Mouse (Mus musculus) forebrain, postnatal 0 days (tissue): ENCODE measurements around the gene Zbtb16. TPM values are rescaled to one million over a fixed set of nuclear protein-coding genes. Genes with fewer than 3 reads are reported as not detected.
A peak's percentile ranks its signal among the peaks of the same experiment; 100 is the strongest.

ENCODE experiments used
- ATAC-seq: fragments of 200-750 bp; cut with Nextera tagmentation; 2 replicates; pipeline ENCODE4 v1.8.0; 2017; ENCODE audit warnings: mild to moderate bottlenecking, moderate library complexity
- DNase-seq: peaks from one replicate; pipeline ENCODE4 v3.0.0-alpha.2; 2015
- H3K27ac ChIP-seq: fragments of 300-500 bp; sonication (generic); 2 replicates; pipeline ENCODE4 v1.5.1; 2014; ENCODE audit warnings: low read depth, mild to moderate bottlenecking, antibody characterized with exemption, low read length, moderate library complexity, mixed read lengths
- H3K27me3 ChIP-seq: fragments of 300-500 bp; sonication (generic); 2 replicates; pipeline ENCODE4 v1.6.1; 2014; ENCODE audit warnings: mild to moderate bottlenecking, low read length, mixed read lengths; ENCODE audit not compliant: insufficient read depth
- H3K36me3 ChIP-seq: fragments of 300-500 bp; sonication (generic); 2 replicates; pipeline ENCODE4 v1.6.1; 2014; ENCODE audit warnings: mild to moderate bottlenecking, moderate library complexity; ENCODE audit not compliant: insufficient read depth
- H3K4me1 ChIP-seq: fragments of 300-500 bp; sonication (generic); 2 replicates; pipeline ENCODE4 v1.6.1; 2014; ENCODE audit warnings: antibody characterized with exemption; ENCODE audit not compliant: insufficient read depth
- H3K4me2 ChIP-seq: fragments of 300-500 bp; sonication (generic); 2 replicates; pipeline ENCODE4 v1.6.1; 2014; ENCODE audit warnings: low read depth, mild to moderate bottlenecking, moderate library complexity
- H3K4me3 ChIP-seq: fragments of 300-500 bp; sonication (generic); 2 replicates; pipeline ENCODE4 v1.5.1; 2014; ENCODE audit warnings: low read depth, low read length, mixed read lengths
- H3K9ac ChIP-seq: fragments of 300-500 bp; sonication (generic); 2 replicates; pipeline ENCODE4 v1.6.1; 2014; ENCODE audit warnings: mild to moderate bottlenecking
- H3K9me3 ChIP-seq: fragments of 300-500 bp; sonication (generic); 2 replicates; pipeline ENCODE4 v1.6.1; 2016; ENCODE audit warnings: low read length
- CTCF ChIP-seq: sonication (generic); IDR thresholded peaks from 2 replicates; pipeline ENCODE4 v1.5.1; 2016; ENCODE audit warnings: antibody characterized with exemption, control low read depth, low read depth
- WGBS: fragments of 180-500 bp; shearing (Covaris S2); extraction: QIAGEN DNeasy Blood & Tissue Kit; methylation state at CpG from one replicate; pipeline ENCODE4 v1.1.7; 2014; 5-methylcytosine and 5-hydroxymethylcytosine counted together
- polyA plus RNA-seq: library from polyadenylated mRNA; unstranded; fragments of >200 nt; fragmentation: Nextera tagmentation; extraction: Ambion mirVana; gene quantifications from 2 replicates; pipeline ENCODE4 v1.2.1, GENCODE M21; 2015
- total RNA-seq: library from RNA; depleted of rRNA; stranded (reverse); fragments of >200 nt; gene quantifications from 2 replicates; pipeline ENCODE4 v1.2.3, GENCODE M21; 2014

Gene Zbtb16
- total and polyA plus RNA-seq, 2 experiments from 2014 or later, result 6.8 to 12.6 TPM

DNA sequence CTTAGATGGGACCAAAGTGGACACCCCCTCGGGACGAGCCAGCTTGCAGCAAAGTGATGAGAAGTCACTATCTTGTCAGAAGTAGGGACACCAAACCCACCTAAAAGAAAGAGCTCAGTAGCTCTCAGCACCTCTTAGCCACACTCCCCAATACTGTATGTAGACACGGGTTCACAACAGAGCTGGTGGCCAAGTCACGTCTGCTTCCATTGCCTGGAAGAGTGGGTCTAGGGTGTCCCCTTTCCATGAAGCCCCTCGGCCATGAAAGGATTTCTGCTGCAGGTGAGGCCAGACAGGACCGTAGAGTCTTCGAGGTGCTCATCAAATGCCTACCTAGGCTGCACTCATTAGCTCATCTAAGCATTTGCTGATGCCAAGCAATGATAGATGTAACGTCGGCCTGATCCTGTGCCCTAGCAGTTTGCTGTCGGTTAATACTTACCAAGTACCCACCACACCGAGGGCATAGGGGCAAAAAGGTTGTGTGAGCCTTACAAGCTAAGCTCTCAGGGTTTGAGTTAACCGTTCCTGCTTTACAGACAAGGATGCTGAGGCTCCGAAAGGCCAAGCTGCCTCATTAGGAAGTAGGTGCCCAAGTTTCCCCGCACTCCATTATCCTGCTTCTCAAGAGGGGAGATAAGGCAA, 94.5 kb downstream of the Zbtb16 start:
- Histone ChIP-seq H3K36me3 (no peaks in the 10 kb centered on the region), H3K4me2 (no peak overlapping the region), H3K27ac (no peak overlapping the region), H3K9me3 (no peaks in the 10 kb centered on the region), H3K4me3 (no peak overlapping the region), H3K9ac (no peak overlapping the region), H3K4me1 (peaks cover 20% of the 10 kb centered on the region), H3K27me3 (no peaks in the 10 kb centered on the region)
- WGBS, result 95% methylated on average over 14 of the region's 14 CpGs
- DNase-seq, result no peak
- TF ChIP-seq CTCF, result no peak
- no peak for ATAC-seq

DNA sequence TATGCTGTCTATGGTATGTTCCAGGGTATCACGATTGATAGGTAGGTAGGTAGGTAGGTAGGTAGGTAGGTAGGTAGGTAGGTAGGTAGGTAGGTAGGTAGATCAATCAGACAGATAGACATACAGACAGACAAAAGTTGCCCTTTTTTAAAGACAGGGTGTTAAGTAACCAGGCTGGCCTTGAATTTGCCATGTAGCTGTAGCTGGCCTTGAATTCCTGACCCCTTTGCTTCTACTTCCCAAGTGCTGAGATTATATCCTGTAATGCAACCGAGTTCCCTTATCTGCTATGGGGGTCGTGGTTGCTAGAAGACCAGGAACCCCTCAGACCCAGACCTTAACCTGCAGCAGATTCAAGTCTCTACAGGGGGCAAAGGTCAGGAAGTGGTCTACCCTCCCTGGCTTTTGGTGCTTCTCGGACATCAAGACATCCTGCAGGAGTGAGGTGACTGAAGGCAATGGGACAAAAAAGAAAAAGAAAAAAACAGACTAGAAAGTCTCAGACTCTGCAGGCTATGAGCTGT, 95.2 kb downstream of the Zbtb16 start:
- H3K36me3 ChIP-seq, result no peaks in the 10 kb centered on the region
- ATAC-seq (no peak), DNase-seq (no peak)
- TF ChIP-seq CTCF, result no peak
- peaks cover 25% of the 10 kb centered on the region for H3K4me1 ChIP-seq
- no peak overlapping the region for H3K4me3 ChIP-seq
- no peaks in the 10 kb centered on the region for H3K27me3 ChIP-seq
- H3K9me3 ChIP-seq, result no peaks in the 10 kb centered on the region
- 78% methylated on average over 4 of the region's 4 CpGs for WGBS
- H3K4me2 ChIP-seq, result peak overlapping the region; percentile 8; the same call in 1 of the 2 replicates
- no peak overlapping the region for H3K9ac ChIP-seq
- H3K27ac ChIP-seq, result peak overlapping the region; percentile 64; the same call in 1 of the 2 replicates

DNA sequence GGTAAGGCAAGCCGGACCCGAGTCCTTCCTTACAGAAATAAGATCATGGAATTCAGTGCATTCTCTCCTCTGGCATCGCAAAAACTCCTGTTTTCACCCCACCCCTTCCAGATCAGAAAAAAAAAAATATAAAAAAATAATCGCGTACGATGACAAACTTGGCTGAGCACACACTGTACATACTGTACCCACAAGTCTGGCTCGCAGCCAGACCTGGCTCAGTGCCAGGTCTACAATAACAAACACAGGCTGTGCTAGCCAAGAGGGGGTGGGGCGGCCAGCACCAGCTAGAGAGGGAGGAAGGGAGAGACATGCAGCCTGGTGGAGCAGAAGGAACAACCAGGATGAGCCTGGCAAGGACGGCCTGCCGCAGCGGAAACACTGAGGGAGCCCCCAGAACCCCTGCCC, 95.9 kb downstream of the Zbtb16 start:
- Histone ChIP-seq H3K4me2 (peak overlapping the region; percentile 8; the same call in 1 of the 2 replicates), H3K9ac (no peak overlapping the region), H3K36me3 (no peaks in the 10 kb centered on the region), H3K9me3 (no peaks in the 10 kb centered on the region), H3K27me3 (no peaks in the 10 kb centered on the region), H3K4me1 (peaks cover 30% of the 10 kb centered on the region), H3K27ac (peak overlapping the region; percentile 64), H3K4me3 (no peak overlapping the region)
- 5% methylated on average over 11 of the region's 11 CpGs for WGBS
- ATAC-seq (peak; percentile 93), DNase-seq (peak; percentile 98)
- peak; percentile 7; the same call in 1 of the 2 replicates for TF ChIP-seq CTCF

DNA sequence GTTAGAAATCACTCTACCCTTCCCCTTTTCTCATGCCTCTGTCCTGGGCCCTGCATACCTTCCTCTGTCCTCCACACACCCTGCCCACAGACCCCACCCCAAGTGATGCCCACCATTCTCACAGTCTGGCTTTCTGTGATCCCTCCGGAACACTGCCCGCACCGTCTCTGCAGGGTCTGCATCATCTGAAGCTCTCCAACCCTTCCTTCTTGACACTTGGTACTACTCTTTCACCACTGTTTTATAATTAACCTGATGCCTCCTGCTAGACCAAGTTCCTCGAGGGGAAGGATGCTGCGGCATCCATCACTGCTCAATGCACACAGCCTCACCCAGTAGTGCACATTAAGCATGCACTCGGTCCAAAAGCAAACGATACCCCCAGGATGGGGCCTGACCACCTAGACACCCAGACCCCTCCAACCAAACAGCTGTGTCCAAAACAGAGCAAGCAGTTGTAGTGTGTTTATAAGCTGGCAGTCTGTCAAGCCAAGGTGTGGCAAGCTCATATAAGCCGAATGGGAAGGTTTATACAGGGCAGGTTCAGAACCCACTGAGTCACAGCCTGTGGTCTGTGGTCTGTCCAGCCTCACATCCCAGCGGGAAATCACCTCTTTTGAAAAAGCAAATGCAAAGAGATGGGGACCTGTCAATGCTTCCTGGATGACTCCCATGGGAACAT, 97.1 kb downstream of the Zbtb16 start:
- Histone ChIP-seq H3K27me3 (no peaks in the 10 kb centered on the region), H3K9me3 (no peaks in the 10 kb centered on the region), H3K36me3 (no peaks in the 10 kb centered on the region), H3K4me1 (peaks cover 28% of the 10 kb centered on the region), H3K9ac (no peak overlapping the region), H3K4me2 (no peak overlapping the region), H3K4me3 (no peak overlapping the region), H3K27ac (no peak overlapping the region)
- whole genome bisulfite sequencing, result 86% methylated on average over 9 of the region's 9 CpGs
- DNase-seq, result no peak
- ATAC-seq, result no peak
- no peak for TF ChIP-seq CTCF

DNA sequence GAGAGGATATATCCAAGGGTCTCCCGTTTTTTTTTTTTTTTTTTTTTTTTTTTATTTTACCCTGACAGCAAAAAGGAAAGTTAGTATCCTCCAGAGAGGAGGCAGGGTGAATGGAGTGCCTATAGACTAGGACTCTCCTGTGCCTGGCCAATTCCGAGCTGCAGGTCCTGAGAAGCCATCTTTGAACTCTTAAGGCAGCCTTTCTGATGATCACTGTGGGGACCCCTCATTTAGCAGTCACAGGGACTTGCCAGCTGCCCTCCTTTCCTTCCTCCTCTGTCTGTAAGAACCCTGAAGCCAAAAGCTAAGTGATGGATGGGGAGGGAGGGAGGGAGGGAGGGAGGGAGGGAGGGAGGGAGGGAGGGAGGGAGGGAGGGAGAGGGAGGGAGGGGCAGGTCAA, 98.1 kb downstream of the Zbtb16 start:
- Histone ChIP-seq H3K4me3 (no peak overlapping the region), H3K4me1 (peaks cover 33% of the 10 kb centered on the region), H3K36me3 (no peaks in the 10 kb centered on the region), H3K27me3 (no peaks in the 10 kb centered on the region), H3K9me3 (no peaks in the 10 kb centered on the region), H3K9ac (no peak overlapping the region), H3K27ac (peak overlapping the region; percentile 82), H3K4me2 (peak overlapping the region; percentile 34; the same call in 1 of the 2 replicates)
- WGBS, result 28% methylated on average over 2 of the region's 2 CpGs
- no peak for ATAC-seq
- TF ChIP-seq CTCF, result no peak
- no peak for DNase-seq

DNA sequence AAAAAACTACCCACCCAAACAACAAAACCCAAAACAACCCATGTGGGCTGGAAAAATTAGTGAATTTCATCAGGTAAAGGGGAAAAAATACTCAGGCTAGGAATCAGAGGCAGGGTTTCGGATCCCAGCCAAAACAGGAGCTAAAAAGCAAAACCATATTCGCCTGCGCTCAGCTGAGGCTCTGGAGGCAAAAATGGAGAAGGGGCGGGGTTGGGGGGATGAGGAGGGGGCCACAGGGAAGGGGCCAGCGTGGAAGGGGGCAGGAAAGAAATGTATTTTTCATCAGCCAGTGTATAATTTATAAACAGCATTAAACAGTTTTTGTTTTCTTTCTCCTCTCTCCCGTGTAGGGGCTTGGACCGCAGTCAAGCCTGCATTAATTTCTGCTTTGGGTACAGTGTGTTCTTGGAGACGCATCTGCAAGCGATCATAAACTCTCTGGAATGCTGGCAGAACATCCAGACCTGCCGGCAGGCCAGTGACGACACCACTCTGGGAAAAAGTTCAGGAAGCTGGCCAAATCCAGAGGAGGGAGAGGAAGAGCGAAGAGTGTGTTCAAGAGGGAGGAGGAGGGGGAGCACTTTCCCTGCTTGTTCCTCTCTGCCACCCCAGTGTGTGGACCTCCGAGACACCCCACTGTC, 98.7 kb downstream of the Zbtb16 start:
- no peak for ATAC-seq

More for the DNA sequence above, 98.7 kb downstream of the Zbtb16 start:
- TF ChIP-seq CTCF, result no peak
- Histone ChIP-seq H3K27ac (peak overlapping the region; percentile 82), H3K9me3 (no peaks in the 10 kb centered on the region), H3K9ac (peak overlapping the region; percentile 18; the same call in 1 of the 2 replicates), H3K4me3 (no peak overlapping the region), H3K4me1 (peaks cover 37% of the 10 kb centered on the region), H3K4me2 (peak overlapping the region; percentile 34), H3K27me3 (no peaks in the 10 kb centered on the region; the same call in 1 of the 2 replicates), H3K36me3 (no peaks in the 10 kb centered on the region)
- DNase-seq, result peak; percentile 75
- 12% methylated on average over 13 of the region's 13 CpGs for WGBS
